Mouse (Mus musculus): ENCODE results near the gene Tmem255b. TPM values are rescaled to one million over a fixed set of nuclear protein-coding genes. Genes with fewer than 3 reads are reported as not detected.

The Tmem255b gene
- polyA plus RNA-seq, 1 experiment from 2014 or later, result not detected

DNA sequence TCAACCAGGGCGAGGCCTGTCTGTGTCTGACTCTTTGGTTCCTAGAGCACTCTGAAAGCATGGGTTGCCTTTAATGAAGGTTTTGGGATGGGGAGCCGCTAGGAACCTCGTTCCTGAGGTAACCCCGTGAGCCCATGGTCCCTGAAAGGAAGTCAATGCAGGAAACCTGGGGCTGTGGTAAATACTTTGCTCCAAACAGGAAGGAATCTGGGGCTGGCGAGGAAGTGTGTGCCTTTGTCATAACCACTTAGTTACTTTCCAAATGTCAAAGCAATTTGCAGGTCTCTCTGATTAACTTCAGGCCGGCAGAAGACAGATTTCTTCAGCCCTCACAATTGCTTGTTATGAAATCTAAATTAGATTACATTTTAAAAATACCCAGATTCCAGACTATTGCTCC, 7.6 kb upstream of the Tmem255b start:
- H3K79me2 ChIP-seq (ENCODE audit: inconsistent target), result no peaks in the 10 kb centered on the region
- 10% methylated on average over 6 of the region's 6 CpGs for WGBS (ENCODE audit: missing documents)
- H3K4me3 ChIP-seq (ENCODE audit: inconsistent target), result no peak overlapping the region
- no peak overlapping the region for H3K27ac ChIP-seq
- H3K36me3 ChIP-seq (ENCODE audit: inconsistent target), result no peaks in the 10 kb centered on the region

DNA sequence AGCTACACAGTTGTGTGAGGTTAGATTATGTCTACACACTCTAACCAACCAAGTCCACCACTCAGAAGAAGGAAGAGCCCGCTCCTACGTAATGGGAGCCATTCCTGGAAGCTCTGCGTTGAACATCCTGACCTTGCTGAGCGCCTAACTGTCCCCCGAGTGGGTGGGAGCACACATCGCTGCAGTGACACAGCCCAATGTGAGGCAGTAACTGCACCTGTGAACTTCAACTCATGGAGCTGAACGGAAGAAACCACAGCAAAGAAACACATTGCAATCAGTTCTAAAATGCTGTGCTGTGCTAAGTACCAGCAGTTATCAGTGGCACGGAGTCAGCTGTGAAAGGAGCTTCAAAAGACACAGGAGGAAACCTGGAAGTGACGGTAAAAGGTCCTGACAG, 6.8 kb upstream of the Tmem255b start:
- no peaks in the 10 kb centered on the region for H3K36me3 ChIP-seq (ENCODE audit: inconsistent target)
- no peak overlapping the region for H3K4me3 ChIP-seq (ENCODE audit: inconsistent target)
- no peak overlapping the region for H3K27ac ChIP-seq
- 56% methylated on average over 9 of the region's 9 CpGs for WGBS (ENCODE audit: missing documents)
- no peaks in the 10 kb centered on the region for H3K79me2 ChIP-seq (ENCODE audit: inconsistent target)

DNA sequence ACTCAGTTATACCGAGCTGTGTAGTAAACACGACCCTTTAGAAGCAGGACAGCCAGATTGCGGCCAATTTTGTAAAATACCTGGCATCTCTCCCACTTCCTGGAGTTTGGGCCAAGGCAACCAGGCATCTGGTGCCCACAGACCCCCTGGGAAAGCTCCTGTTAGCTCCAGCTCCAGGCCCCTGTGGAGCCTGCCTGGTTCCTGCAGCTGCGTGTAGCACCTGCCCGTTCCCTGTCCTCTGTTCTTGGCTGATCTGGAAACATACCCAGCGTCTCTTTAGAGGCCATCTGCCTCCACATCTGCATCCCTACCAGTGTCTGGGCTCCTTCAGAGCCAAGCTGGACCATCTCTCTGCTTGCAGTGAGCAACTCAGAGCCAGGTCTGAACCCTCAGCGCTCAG, 4.6 kb upstream of the Tmem255b start:
- Histone ChIP-seq H3K79me2 (ENCODE audit: inconsistent target) (no peaks in the 10 kb centered on the region), H3K4me3 (ENCODE audit: inconsistent target) (no peak overlapping the region), H3K27ac (no peak overlapping the region), H3K36me3 (ENCODE audit: inconsistent target) (no peaks in the 10 kb centered on the region)
- WGBS (ENCODE audit: missing documents), result 88% methylated on average over 7 of the region's 7 CpGs

DNA sequence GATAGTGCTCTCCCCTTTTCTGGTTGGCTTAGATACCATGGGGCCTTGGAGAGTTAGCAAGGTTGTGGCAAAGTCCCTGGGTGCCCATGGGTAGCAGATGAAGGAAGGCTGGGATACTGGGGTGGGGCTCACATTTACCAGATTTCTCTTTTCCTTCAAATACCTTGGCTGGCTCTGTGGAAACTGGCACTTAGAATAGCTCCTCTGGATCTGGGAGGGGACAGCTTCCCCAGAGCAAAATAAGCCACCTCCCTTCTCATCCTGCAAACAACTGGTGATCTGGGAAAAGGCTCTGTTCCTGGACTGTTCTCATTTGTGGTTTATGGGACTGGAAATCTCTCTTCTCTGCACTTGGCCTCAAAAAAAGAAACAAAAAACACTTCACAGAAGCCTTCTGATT, 4.1 kb upstream of the Tmem255b start:
- Histone ChIP-seq H3K36me3 (ENCODE audit: inconsistent target) (no peaks in the 10 kb centered on the region), H3K79me2 (ENCODE audit: inconsistent target) (no peaks in the 10 kb centered on the region), H3K4me3 (ENCODE audit: inconsistent target) (no peak overlapping the region), H3K27ac (no peak overlapping the region)

DNA sequence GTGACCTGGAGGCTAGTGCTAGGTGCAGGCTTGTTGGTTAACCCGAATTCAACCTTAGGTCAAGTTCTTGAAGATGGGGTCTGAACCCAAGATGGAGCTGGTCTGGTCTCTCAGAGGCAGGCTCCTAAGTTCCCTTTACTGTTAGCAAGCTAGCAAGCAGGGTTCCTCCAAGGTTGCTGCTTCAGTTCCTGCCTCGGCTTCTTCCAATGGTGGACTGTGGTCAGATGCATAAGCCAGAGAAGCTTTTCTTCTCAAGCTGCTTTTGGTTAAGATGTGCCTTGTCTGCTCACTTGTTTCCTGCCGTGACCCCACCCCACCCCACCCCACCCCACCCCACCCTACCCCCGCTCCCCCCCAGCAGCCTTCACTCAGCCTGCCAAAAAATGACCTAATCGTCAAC, 1.9 kb upstream of the Tmem255b start:
- Histone ChIP-seq H3K27ac (no peak overlapping the region), H3K4me3 (ENCODE audit: inconsistent target) (no peak overlapping the region), H3K79me2 (ENCODE audit: inconsistent target) (no peaks in the 10 kb centered on the region), H3K36me3 (ENCODE audit: inconsistent target) (no peaks in the 10 kb centered on the region)
- WGBS (ENCODE audit: missing documents), result 16% methylated on average over 5 of the region's 5 CpGs

DNA sequence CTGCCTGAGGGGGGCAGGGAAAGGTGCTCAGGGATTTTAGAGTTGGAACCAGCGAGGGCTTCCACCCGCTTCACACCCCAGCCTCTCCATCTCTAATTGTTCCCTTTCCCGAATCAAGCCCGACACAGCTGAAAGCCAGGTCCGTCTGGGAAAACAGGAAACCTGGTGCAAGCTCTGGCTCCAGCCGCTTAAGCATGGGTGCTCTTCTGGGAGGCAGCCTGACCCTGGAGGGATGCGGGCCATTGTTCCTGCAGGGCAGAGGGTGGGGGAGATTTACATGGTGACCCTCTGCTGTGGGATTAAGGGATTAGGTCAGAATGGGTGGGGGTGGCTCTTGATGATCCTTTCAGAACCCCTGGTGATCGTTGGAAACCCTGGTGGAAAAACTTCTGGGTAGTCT, 1.1 kb downstream of the Tmem255b start:
- no peak overlapping the region for H3K4me3 ChIP-seq (ENCODE audit: inconsistent target)
- 12% methylated on average over 7 of the region's 8 CpGs for WGBS (ENCODE audit: missing documents)
- no peaks in the 10 kb centered on the region for H3K36me3 ChIP-seq (ENCODE audit: inconsistent target)
- H3K27ac ChIP-seq, result no peak overlapping the region
- H3K79me2 ChIP-seq (ENCODE audit: inconsistent target), result no peaks in the 10 kb centered on the region

DNA sequence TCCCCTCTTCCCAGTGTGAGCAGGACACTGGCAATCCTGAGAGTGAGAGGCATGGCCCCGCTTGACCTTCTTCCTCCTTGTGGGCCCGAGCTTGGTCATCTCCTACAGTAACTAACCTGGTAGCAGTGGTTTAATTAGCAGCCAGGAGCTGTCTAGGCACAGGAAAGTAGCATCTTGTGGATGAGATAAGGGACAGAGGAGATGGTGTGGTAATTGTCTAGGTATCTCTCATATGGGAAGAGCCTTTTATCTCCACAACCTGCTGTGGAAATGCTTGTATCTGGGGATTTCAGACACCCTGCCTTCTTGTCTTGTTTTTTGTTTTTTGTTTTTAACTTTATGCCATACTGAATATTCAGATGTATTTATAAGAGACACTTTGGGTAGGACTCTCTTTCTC, 2.5 kb downstream of the Tmem255b start:
- 81% methylated on average over 2 of the region's 2 CpGs for WGBS (ENCODE audit: missing documents)
- H3K36me3 ChIP-seq (ENCODE audit: inconsistent target), result no peaks in the 10 kb centered on the region
- H3K27ac ChIP-seq, result no peak overlapping the region
- H3K79me2 ChIP-seq (ENCODE audit: inconsistent target), result no peaks in the 10 kb centered on the region
- H3K4me3 ChIP-seq (ENCODE audit: inconsistent target), result no peak overlapping the region

DNA sequence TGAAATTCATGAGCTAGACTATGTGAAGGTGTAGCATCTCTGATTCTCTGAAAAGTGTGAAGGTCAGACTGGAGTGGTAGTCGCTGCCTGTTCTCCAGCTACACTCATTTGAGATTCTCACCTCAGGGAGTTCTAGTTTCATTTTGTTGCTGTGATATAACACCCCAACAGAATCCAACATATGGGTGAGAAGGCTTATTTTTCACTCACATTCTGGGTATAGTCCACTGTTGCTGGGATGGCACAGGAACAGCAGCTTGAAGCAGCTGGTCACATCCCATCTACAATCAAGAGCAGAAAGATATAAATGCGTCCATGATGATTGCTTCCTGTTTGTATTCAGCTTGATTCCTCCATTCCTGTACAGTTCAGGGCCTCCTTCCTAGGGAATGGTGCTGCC, 7.2 kb downstream of the Tmem255b start:
- Histone ChIP-seq H3K27ac (no peak overlapping the region), H3K36me3 (ENCODE audit: inconsistent target) (no peaks in the 10 kb centered on the region), H3K79me2 (ENCODE audit: inconsistent target) (no peaks in the 10 kb centered on the region), H3K4me3 (ENCODE audit: inconsistent target) (no peak overlapping the region)
- 91% methylated on average over 2 of the region's 2 CpGs for WGBS (ENCODE audit: missing documents)

DNA sequence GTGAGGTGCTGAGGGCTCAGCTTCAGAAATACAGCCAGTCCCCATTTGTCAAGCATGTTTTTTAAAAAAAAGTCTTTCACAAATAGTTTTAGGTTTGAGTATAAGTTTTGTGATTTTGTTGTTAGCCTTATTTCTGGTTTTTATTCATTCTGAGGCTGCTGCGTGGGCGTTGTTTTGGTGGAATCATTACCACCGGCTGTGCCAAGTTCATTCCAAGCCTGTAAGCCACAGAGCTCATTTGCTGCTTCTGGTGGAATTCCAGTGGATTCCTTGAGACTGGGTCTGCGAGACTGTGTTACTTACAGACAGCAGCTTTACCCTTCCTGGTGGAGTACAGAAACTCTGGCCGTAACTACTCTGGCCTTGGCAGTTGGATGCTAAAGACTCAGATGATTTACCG, 11.5 kb downstream of the Tmem255b start:
- Histone ChIP-seq H3K4me3 (ENCODE audit: inconsistent target) (no peak overlapping the region), H3K79me2 (ENCODE audit: inconsistent target) (no peaks in the 10 kb centered on the region), H3K27ac (no peak overlapping the region), H3K36me3 (ENCODE audit: inconsistent target) (no peaks in the 10 kb centered on the region)
- WGBS (ENCODE audit: missing documents), result 92% methylated on average over 6 of the region's 6 CpGs

DNA sequence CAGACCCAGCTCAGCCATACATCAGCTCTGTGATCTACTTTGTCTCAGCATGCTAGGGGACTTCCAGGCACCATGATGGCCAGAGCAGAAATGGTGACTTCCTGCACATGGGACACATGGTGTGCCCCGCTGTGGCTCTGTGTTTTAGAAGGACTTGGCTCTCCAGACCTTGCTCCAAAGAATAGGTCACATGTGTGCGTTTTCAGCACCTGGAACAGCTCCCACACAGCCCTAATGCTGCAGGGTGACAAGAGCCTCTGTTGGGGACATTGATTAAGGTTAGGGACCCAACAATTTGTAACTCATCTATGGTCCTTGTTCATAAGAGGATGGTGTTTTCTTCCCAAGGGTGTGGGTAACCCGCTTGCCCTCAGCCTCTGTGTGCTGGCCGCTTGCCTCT, 13.2 kb downstream of the Tmem255b start:
- no peak overlapping the region for H3K27ac ChIP-seq
- no peaks in the 10 kb centered on the region for H3K36me3 ChIP-seq (ENCODE audit: inconsistent target)
- no peaks in the 10 kb centered on the region for H3K79me2 ChIP-seq (ENCODE audit: inconsistent target)
- WGBS (ENCODE audit: missing documents), result 48% methylated on average over 4 of the region's 4 CpGs
- H3K4me3 ChIP-seq (ENCODE audit: inconsistent target), result no peak overlapping the region

DNA sequence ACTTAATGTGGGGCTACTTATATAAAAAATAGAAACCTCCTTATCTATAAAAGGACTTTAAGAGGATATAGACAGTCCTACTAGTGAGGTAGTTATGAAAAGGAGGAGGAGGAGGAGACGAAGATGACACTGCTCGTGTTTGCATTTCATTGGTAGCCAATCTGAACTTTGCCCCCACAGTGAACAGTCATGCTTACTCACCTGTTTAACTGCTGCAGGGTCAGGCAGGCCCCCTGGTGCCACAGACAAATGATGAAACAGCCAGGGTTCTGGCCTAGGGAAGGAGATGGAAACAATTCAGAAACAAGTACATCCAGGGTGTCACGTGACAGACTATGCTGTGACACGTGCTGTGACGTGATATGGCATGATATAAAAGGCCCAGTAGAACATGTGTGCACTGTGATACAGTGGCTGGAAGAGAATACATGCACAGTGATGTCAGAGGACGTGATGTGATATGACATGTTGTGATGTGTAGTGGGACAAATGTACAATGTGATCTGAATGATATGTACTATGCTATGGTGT, 16.8 kb downstream of the Tmem255b start:
- Histone ChIP-seq H3K27ac (no peak overlapping the region), H3K36me3 (ENCODE audit: inconsistent target) (no peaks in the 10 kb centered on the region), H3K79me2 (ENCODE audit: inconsistent target) (no peaks in the 10 kb centered on the region), H3K4me3 (ENCODE audit: inconsistent target) (no peak overlapping the region)
- 79% methylated on average over 6 of the region's 6 CpGs for WGBS (ENCODE audit: missing documents)

DNA sequence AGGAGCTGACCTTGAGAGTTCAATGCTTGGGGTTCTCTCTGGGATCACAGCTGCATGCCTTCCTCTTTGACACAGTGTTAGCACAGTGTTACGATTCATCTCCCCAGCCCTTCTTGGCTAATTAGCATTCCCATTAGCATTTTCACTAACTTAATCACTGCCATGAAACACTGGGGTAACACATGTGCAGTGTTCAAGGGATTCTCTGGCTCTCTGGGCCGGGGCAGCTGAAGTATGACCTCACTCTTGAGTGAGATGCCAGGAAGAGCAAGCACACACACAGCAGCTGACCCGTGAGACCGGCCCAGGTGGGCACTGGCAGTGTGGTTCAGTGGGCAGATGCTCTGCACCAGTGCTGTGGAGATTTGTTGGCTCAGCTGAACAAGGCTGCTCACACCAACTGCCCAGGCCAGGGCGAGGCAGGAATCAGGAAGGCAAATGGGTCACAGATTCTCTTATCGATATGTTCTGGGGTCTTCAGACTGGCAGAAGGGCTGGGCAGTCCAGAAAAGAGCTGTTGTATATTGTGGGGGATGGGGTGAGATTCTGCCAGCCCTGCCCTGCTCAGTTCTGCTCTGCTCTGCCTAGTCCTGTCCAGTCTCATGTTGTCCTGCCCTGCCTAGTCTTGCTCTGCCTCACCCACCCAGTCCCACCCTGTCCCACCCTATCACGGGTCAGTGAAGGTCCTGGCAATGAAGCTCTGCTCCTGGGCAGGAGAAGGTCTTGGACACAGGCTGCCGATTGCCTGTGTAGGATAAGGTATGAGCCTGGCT, 19.5 kb downstream of the Tmem255b start:
- no peak overlapping the region for H3K4me3 ChIP-seq (ENCODE audit: inconsistent target)
- 83% methylated on average over 8 of the region's 8 CpGs for WGBS (ENCODE audit: missing documents)
- H3K79me2 ChIP-seq (ENCODE audit: inconsistent target), result no peaks in the 10 kb centered on the region
- no peak overlapping the region for H3K27ac ChIP-seq
- H3K36me3 ChIP-seq (ENCODE audit: inconsistent target), result no peaks in the 10 kb centered on the region

DNA sequence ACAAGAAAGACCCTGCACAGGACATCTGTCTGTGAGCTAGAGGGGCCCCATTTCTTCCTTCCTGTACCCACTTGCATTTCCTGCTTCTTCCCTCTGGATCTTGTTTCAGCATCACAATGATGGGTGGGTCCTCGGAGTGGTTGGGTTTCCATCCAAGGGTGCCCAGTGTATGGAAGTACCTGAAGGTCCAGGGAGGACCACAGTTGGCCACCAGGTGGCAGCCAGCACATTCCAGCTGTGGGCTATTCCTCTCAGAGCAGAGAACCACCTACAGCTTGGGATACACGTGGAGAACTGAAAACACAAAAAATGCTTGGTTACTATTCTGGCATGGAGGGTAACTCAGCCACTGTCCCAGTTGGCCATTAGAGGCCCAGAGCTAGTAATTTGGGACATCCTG, 20.3 kb downstream of the Tmem255b start:
- Histone ChIP-seq H3K79me2 (ENCODE audit: inconsistent target) (no peaks in the 10 kb centered on the region), H3K27ac (no peak overlapping the region), H3K36me3 (ENCODE audit: inconsistent target) (no peaks in the 10 kb centered on the region), H3K4me3 (ENCODE audit: inconsistent target) (no peak overlapping the region)
- 13% methylated on average over 2 of the region's 2 CpGs for WGBS (ENCODE audit: missing documents)

DNA sequence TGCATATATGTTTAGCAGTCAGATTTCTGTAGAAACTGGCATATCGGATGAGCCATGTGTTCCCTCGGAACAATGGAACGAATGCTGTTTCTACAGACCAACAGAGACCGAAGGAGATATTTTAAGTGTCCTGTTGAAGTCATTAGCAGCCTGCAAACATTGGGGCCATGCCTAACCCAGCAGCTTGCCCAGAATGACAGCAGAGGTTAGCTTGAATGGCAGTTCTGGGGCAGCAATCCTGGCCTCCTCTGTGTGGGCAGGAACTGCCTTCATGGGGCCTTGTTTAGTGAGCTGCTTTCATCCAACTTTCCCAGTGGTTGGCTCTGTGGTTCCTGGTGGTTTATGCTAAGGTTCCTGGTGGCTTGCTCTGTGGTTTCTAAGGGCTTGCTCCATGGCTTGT, 24.4 kb downstream of the Tmem255b start:
- 97% methylated on average over 4 of the region's 4 CpGs for WGBS (ENCODE audit: missing documents)
- H3K4me3 ChIP-seq (ENCODE audit: inconsistent target), result no peak overlapping the region
- H3K36me3 ChIP-seq (ENCODE audit: inconsistent target), result peaks cover under 1% of the 10 kb centered on the region; the same call in 1 of the 2 replicates
- H3K79me2 ChIP-seq (ENCODE audit: inconsistent target), result no peaks in the 10 kb centered on the region
- no peak overlapping the region for H3K27ac ChIP-seq

DNA sequence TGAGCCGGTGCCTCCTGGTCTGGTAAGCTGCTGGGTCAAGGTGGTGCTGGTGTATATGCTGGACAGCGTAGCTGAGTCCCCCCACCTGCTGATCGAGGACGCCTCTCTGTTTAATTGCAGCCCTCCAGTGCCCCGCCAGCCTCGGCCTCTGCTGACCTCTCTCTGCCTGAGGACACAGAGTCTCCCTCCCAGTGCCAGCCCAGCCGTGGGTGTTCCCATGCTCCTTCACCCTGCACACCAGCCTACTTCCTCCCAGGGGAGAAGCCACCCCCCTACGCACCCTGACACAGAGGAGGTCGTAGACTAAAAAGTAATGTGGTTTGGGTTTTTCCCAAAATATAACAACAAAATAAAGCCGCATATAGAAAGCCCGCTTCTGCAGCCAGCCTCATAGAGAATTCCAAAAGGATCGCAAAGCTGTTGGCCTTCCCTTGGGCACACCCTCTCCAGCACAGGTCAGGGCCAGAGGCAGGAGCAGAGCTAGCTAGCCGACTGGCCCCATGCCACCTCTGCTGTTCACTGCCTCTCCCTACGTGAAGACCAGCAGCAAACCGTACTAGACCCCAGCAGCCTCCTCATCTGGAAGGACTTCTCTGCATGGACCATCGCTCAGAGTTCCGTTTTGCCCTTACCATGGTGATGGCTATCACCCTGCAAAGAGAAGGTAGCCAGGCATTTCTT, 26.2 kb downstream of the Tmem255b start:
- Histone ChIP-seq H3K36me3 (ENCODE audit: inconsistent target) (peaks cover 18% of the 10 kb centered on the region), H3K4me3 (ENCODE audit: inconsistent target) (no peak overlapping the region), H3K79me2 (ENCODE audit: inconsistent target) (no peaks in the 10 kb centered on the region), H3K27ac (no peak overlapping the region)
- WGBS (ENCODE audit: missing documents), result 79% methylated on average over 17 of the region's 17 CpGs
